ENCODE assay signal across 8 mouse cellular contexts in the genomic region with DNA sequence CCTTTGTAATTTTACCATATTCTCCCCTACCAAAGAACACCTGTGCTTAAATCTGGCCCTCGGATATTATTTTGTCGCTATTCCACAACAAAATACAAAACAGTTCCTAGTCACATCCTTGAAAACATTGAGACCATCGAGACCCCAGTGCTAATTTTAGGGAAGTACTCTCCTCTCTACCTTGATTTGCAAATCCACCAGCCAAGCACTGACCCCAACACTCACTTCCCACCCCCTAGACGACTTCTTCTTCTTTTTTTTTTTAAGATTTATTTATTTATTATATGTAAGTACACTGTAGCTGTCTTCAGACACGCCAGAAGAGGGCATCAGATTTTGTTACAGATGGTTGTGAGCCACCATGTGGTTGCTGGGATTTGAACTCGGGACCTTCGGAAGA. TPM values are rescaled to one million over a fixed set of nuclear protein-coding genes. Genes with fewer than 3 reads are reported as not detected.
DNase-seq lines count a peak whose midpoint lies in the region; ATAC-seq and TF ChIP-seq lines count a peak whose summit lies in the region.
"Not testable (repeated sequence)": the region's sequence is repeated elsewhere in the genome, so short reads cannot be mapped to it uniquely, and the experiment has no call there.
"Had no signal": no experiment of that assay in that cellular context is flagged by ENCODE, and none has a peak within 500 bp of the region (broad histone marks: within the 10 kb centered on the region; RNA-seq: fewer than 3 reads in every experiment).

No protein-coding gene starts in this region.

- H3K36me3 ChIP-seq in kidney, embryonic 15.5 days, result not testable (repeated sequence)
- peaks cover 38% of the 10 kb centered on the region for H3K36me3 ChIP-seq in liver, embryonic 13.5 days
- peaks cover 16% of the 10 kb centered on the region for H3K36me3 ChIP-seq in liver, postnatal 0 days (replicated peaks; ENCODE audit: insufficient read depth, low read length)

- not testable (repeated sequence) for TF ChIP-seq EP300 in liver, postnatal 0 days (IDR thresholded peaks at IDR 0.05; ENCODE audit: low read depth)

- 85% methylated on average over 7 of the region's 7 CpGs for WGBS in kidney, embryonic 15.5 days
- WGBS in liver, embryonic 13.5 days (ENCODE audit: insufficient replicate concordance), result 62% methylated on average over 7 of the region's 7 CpGs
- 67% methylated on average over 7 of the region's 7 CpGs for WGBS in liver, postnatal 0 days (ENCODE audit: insufficient replicate concordance)

- not testable (repeated sequence) for H3K27me3 ChIP-seq in kidney, embryonic 15.5 days; liver, embryonic 13.5 days; liver, postnatal 0 days (ENCODE audit: insufficient read depth, low read length)

- TF ChIP-seq CTCF in liver, postnatal 0 days (IDR thresholded peaks at IDR 0.05; ENCODE audit: low read depth), result not testable (repeated sequence)

- peaks cover 59% of the 10 kb centered on the region for H3K4me1 ChIP-seq in kidney, embryonic 15.5 days
- H3K4me1 ChIP-seq in liver, embryonic 13.5 days (replicated peaks), result peaks cover 73% of the 10 kb centered on the region
- peaks cover 15% of the 10 kb centered on the region; the same call in 1 of the 2 replicates for H3K4me1 ChIP-seq in liver, postnatal 0 days (ENCODE audit: insufficient read depth)

- not testable (repeated sequence) for H3K9me3 ChIP-seq in kidney, embryonic 15.5 days (replicated peaks); liver, embryonic 13.5 days (replicated peaks); liver, postnatal 0 days (ENCODE audit: low read length)

- H3K27ac ChIP-seq in kidney, embryonic 15.5 days, result peak overlapping the region; percentile 56; the same call in 1 of the 2 replicates
- peak overlapping the region; percentile 45; the same call in 1 of the 2 replicates for H3K27ac ChIP-seq in liver, embryonic 13.5 days
- H3K27ac ChIP-seq in liver, postnatal 0 days (ENCODE audit: low read depth), result peak overlapping the region; percentile 20; the same call in 1 of the 2 replicates

- H3K4me2 ChIP-seq in kidney, embryonic 15.5 days; liver, embryonic 13.5 days; liver, postnatal 0 days (ENCODE audit: low read depth, low read length): not testable (repeated sequence)

- not testable (repeated sequence) for H3K4me3 ChIP-seq in kidney, embryonic 15.5 days (replicated peaks); liver, embryonic 13.5 days (replicated peaks); liver, postnatal 0 days (ENCODE audit: low read depth, low read length)

- ATAC-seq in kidney, embryonic 15.5 days (replicated peaks; ENCODE audit: low FRiP score); liver, embryonic 13.5 days (ENCODE audit: low read depth); liver, postnatal 0 days: not testable (repeated sequence)
- peak; percentile 59 for ATAC-seq in megakaryocyte progenitor cell, adult 5-6 weeks (replicated peaks; ENCODE audit: poor library complexity)

- peak; percentile 36 for DNase-seq in A20 (ENCODE audit: low read depth, low spot score)
- not testable (repeated sequence) for DNase-seq in liver, embryonic 13.5 days; liver, postnatal 0 days

- not testable (repeated sequence) for H3K9ac ChIP-seq in kidney, embryonic 15.5 days; liver, embryonic 13.5 days; liver, postnatal 0 days (replicated peaks)

RNA-seq across cellular contexts. Expression of a gene that starts 36.7 kb away (rescaled TPM):
- polyA plus RNA-seq in kidney, embryonic 15.5 days (2015; fragmentation: Nextera tagmentation; extraction: Ambion mirVana), result 22.3 and 23.6 TPM in 2 replicates
- 20.2 and 25.3 TPM in 2 replicates for polyA plus RNA-seq in liver, embryonic 13.5 days (2015; fragmentation: Nextera tagmentation; extraction: Ambion mirVana)
- polyA plus RNA-seq in liver, postnatal 0 days (2015; fragmentation: Nextera tagmentation; extraction: Ambion mirVana), result 10.1 and 11.3 TPM in 2 replicates
- 26.3 and 27.5 TPM in 2 replicates for total RNA-seq in megakaryocyte progenitor cell, adult 5-6 weeks (2015)
- 18.3 and 18.9 TPM in 2 replicates for total RNA-seq in megakaryocyte progenitor cell, adult 5-6 weeks (2017)

RNA-seq across cellular contexts. Expression of a gene that starts 53.5 kb away (rescaled TPM):
- 33.3 and 34.6 TPM in 2 replicates for polyA plus RNA-seq in kidney, embryonic 15.5 days (2015; fragmentation: Nextera tagmentation; extraction: Ambion mirVana)
- polyA plus RNA-seq in liver, embryonic 13.5 days (2015; fragmentation: Nextera tagmentation; extraction: Ambion mirVana), result 10.2 and 12.0 TPM in 2 replicates
- polyA plus RNA-seq in liver, postnatal 0 days (2015; fragmentation: Nextera tagmentation; extraction: Ambion mirVana), result 4.8 TPM in 2 replicates
- 31.3 and 39.5 TPM in 2 replicates for total RNA-seq in megakaryocyte progenitor cell, adult 5-6 weeks (2015)
- 37.6 and 67.4 TPM in 2 replicates for total RNA-seq in megakaryocyte progenitor cell, adult 5-6 weeks (2017)

RNA-seq across cellular contexts. Expression of a gene that starts 56.1 kb away (rescaled TPM):
- polyA plus RNA-seq in kidney, embryonic 15.5 days (2015; fragmentation: Nextera tagmentation; extraction: Ambion mirVana), result 11.1 and 13.9 TPM in 2 replicates
- 6.8 and 8.0 TPM in 2 replicates for polyA plus RNA-seq in liver, embryonic 13.5 days (2015; fragmentation: Nextera tagmentation; extraction: Ambion mirVana)
- 3.4 and 4.4 TPM in 2 replicates for polyA plus RNA-seq in liver, postnatal 0 days (2015; fragmentation: Nextera tagmentation; extraction: Ambion mirVana)
- total RNA-seq in megakaryocyte progenitor cell, adult 5-6 weeks (2015), result 14.7 and 15.6 TPM in 2 replicates
- 9.8 and 10.6 TPM in 2 replicates for total RNA-seq in megakaryocyte progenitor cell, adult 5-6 weeks (2017)

RNA-seq across cellular contexts. Expression of a gene that starts 57.6 kb away (rescaled TPM):
- polyA plus RNA-seq in kidney, embryonic 15.5 days (2015; fragmentation: Nextera tagmentation; extraction: Ambion mirVana), result 0.18 and 0.39 TPM in 2 replicates
- polyA plus RNA-seq in liver, embryonic 13.5 days (2015; fragmentation: Nextera tagmentation; extraction: Ambion mirVana), result 0.05 and 0.08 TPM in 2 replicates
- polyA plus RNA-seq in liver, postnatal 0 days (2015; fragmentation: Nextera tagmentation; extraction: Ambion mirVana), result 0.28 and 0.30 TPM in 2 replicates
- total RNA-seq in megakaryocyte progenitor cell, adult 5-6 weeks (2015), result not detected in 2 replicates
- not detected in 2 replicates for total RNA-seq in megakaryocyte progenitor cell, adult 5-6 weeks (2017)
- total RNA-seq: common myeloid progenitor, adult 5-6 weeks; ES-E14 had no signal
- polyA plus RNA-seq: brain, embryonic 14.5 days had no signal
